Mouse (Mus musculus) kidney, adult 11 months (tissue): Measurements from ENCODE around the gene Ifitm1.

Source experiments
- DNase-seq: peaks from one replicate; pipeline ENCODE4 v3.0.0; 2022

Gene Ifitm1

GRCm38 (mm10) chr7:140981704-140982103 is 14.7 kb downstream of the Ifitm1 start:
- no peak for DNase-seq

- DNase-seq, result no peak
These were observed 15.9 kb downstream of the Ifitm1 start for GRCm38 (mm10) chr7:140982971-140983370.

- DNase-seq, result no peak
These were observed 20.4 kb downstream of the Ifitm1 start for GRCm38 (mm10) chr7:140987182-140988138.

GRCm38 (mm10) chr7:140989022-140989421 is 22.0 kb downstream of the Ifitm1 start:
- DNase-seq, result no peak

- DNase-seq, result no peak
These were observed 23.2 kb downstream of the Ifitm1 start for GRCm38 (mm10) chr7:140990185-140990584.

GRCm38 (mm10) chr7:140990622-140991021 is 23.6 kb downstream of the Ifitm1 start:
- DNase-seq, result no peak

- DNase-seq, result no peak
These were observed 24.2 kb downstream of the Ifitm1 start for GRCm38 (mm10) chr7:140991117-140991689.

GRCm38 (mm10) chr7:140997817-140998216 is 30.8 kb downstream of the Ifitm1 start:
- DNase-seq, result no peak

GRCm38 (mm10) chr7:140998853-140999700 is 32.1 kb downstream of the Ifitm1 start:
- DNase-seq, result no peak

- no peak for DNase-seq
These were observed 34.1 kb downstream of the Ifitm1 start for GRCm38 (mm10) chr7:141000881-141001708.

- no peak for DNase-seq
These were observed 36.4 kb downstream of the Ifitm1 start for GRCm38 (mm10) chr7:141003248-141004010.

GRCm38 (mm10) chr7:141006446-141006845 is 39.4 kb downstream of the Ifitm1 start:
- no peak for DNase-seq

- no peak for DNase-seq
These were observed 39.9 kb downstream of the Ifitm1 start for GRCm38 (mm10) chr7:141006914-141007313.

GRCm38 (mm10) chr7:141008312-141008761 is 41.3 kb downstream of the Ifitm1 start:
- no peak for DNase-seq

- DNase-seq, result peak; percentile 73
These were observed 42.1 kb downstream of the Ifitm1 start for GRCm38 (mm10) chr7:141008938-141009660.

GRCm38 (mm10) chr7:141009665-141010064 is 42.6 kb downstream of the Ifitm1 start:
- no peak for DNase-seq

GRCm38 (mm10) chr7:141010593-141010992 is 43.6 kb downstream of the Ifitm1 start, which contains the start of gene Ifitm3:
Gene Ifitm3 (minus strand): TSS chr7:141010770.
- DNase-seq, result peak; percentile 54

- DNase-seq, result no peak
These were observed 44.3 kb downstream of the Ifitm1 start for GRCm38 (mm10) chr7:141011238-141011770.

GRCm38 (mm10) chr7:141016707-141017697 is 50.0 kb downstream of the Ifitm1 start:
- DNase-seq, result no peak
